Mouse (Mus musculus) small intestine, adult 10 weeks (tissue): ENCODE measurements around the gene Fzd4. TPM values are rescaled to one million over a fixed set of nuclear protein-coding genes. Genes with fewer than 3 reads are reported as not detected.

ENCODE experiments used
- polyA plus RNA-seq: library from polyadenylated mRNA; stranded (reverse); fragments of 350-450 nt; fragmentation: Illumina TruSeq; extraction: RNeasy Lipid Tissue Mini Kit (QIAGEN cat#74804); gene quantifications from one replicate; pipeline ENCODE4 v1.2.3, GENCODE M21; 2014; ENCODE audit warnings: low replicate concordance

Gene Fzd4
- polyA plus RNA-seq: 17.0 TPM

GRCm38 (mm10) chr7:89404081-89404733, at the start of gene Fzd4, which contains the start of gene Tmem135:
TSS of gene Fzd4 (plus strand) at chr7:89404355.
TSS of gene Tmem135 (minus strand) at chr7:89404222.

Other genes with a start within 250 kb of the Fzd4 start
- gene Tmem135, start 133 bp upstream of the Fzd4 start, polyA plus RNA-seq: 177 TPM
- gene Prss23, start 122.8 kb downstream of the Fzd4 start, polyA plus RNA-seq: 43.4 TPM
- gene Me3, start 228.0 kb downstream of the Fzd4 start, polyA plus RNA-seq: 0.33 TPM